Mouse (Mus musculus): ENCODE data around the gene Slfn3.

DNA sequence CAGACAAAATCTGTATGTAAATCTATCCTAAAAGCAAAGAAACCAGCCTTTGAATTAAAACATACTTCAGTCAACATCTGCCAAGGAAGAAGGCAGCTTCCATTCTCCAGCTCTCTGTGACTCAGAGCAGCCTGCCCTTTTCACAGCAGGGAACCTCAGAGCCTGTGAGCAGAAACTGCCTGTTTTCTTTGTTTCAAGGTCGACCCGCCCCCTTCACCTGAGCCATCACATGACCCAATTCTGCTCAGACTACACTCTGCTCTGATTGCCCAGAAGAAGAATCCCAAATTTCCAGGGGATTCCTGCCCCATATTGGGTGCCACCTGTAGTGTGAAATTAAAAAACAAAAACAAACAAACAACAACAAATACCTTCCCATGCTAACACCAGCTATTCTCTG lies 48.7 kb downstream of the Slfn3 start:
- TF ChIP-seq POLR2A (IDR thresholded peaks at IDR 0.05; ENCODE audit: low read depth, low read length) (no peak), CTCF (IDR thresholded peaks at IDR 0.05; ENCODE audit: borderline replicate concordance, insufficient read depth, low read length) (no peak)
